Mouse (Mus musculus): ENCODE measurements around the gene Hif1an.

Hif1an gene

DNA sequence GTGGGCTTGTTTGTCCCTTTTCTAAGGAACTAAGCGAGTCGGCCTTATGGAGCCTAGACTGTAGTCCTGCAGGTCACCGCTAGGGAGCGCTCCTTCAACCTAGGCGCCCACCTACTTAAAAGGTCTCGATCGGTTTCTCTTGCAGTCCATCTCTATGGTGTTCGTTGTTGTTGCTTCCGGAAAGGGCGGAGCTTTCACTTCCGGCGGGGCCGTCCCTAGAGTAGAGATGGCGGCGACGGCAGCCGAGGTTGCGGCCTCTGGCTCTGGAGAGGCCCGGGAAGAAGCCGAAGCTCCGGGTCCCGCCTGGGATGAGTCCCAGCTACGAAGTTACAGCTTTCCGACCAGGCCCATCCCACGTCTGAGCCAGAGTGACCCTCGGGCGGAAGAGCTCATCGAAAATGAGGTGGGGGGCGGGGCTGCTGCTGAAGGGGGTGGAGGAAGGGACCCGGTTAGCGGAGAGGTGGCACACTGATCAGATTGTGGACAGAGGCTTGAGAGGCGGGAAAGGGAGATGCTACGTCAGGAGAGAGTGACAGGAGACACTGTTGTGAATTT is at the start of gene Hif1an:
Gene Hif1an, plus strand, starts transcription at position 199 of the 555 bp plus-strand sequence.
- DNase-seq = peak; percentile 96 to 97

DNA sequence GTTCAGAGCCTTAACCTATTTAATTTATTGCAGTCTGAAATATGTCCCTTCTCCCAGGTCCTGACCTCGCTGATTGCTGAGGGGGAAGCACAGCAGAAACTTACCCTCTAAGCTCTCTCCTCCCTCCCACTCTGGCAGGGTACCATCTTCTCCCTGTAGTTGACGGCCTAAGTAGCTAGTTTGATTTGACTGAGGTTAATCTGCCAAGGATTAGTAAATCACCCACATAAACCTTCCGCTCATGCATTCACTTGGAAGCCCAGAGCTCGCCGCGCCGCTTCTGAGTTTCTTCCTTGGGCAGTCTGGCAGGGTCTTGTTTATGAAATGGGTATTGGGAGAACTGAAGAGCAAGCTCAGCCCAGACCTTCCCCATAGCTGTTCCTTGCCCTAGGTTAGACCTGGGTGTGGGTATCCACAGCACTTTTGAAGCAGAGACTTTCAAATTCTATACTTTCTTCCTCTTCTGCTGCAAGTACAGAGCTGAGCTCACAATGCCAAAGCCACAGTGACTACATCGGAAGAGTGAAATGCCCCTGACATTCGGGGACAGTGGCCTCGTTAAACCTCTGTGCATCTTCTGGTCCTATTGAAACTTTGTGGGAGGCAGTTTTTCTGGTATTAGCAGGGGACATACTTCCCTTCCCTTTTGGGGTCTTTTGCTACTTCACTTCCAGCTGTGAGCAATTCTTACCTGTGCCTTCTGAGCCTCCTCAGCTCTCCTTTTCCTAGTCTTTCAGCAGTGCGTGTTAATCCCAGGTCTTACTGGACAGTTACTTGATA is 49.4 kb upstream of the Hif1an start:
- DNase-seq = no peak

GRCm38 (mm10) chr19:44513921-44514482 is 48.6 kb upstream of the Hif1an start:
- DNase-seq = no peak

DNA sequence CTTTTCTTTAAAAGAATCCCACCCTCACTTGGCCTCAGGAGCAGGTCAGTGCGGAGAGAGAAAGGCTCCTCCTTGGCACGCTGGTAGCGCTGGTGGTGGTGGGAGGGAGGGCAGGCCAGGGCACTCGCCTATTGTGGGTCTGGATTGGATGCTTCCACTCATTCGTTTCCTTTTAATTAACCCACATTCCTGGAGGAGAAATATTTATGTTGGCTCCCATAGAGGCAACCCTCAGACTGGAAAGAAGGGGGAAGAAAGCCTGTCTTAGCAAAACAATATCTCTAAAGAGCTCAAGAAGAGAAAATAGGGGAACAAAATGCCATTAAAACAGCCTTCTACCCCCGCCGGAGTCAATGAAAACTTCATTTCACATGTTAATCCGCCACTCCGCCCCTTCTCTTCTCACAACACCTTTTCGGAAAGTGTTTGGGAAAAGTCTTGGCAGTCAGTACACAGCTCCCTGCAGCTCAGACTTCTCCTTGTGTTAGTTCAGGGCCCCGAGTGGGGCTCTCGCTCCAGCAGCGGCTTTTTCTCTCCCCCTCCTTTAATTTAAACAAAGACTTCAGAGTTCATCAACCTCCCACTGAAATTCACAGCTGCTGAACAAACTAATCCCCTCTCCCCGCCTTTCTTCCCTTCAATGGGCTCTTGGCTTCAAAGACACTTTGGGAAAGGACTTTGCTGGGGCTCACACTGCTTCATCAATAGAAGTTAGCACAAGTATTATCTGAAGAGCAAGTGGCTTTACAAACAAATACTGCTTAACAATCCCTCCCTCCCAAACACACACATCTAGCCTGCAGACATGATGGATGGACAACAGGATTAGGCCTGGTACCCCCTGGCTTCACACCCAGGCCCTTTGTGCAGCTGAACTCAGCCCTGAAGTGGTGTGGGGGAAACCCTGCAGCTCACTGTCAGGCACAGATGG is 47.9 kb upstream of the Hif1an start:
- no peak for DNase-seq

GRCm38 (mm10) chr19:44515769-44516168 is 46.9 kb upstream of the Hif1an start:
- no peak for DNase-seq

GRCm38 (mm10) chr19:44517996-44518768 is 44.5 kb upstream of the Hif1an start:
- no peak for DNase-seq

- DNase-seq = no peak
Observed at GRCm38 (mm10) chr19:44519152-44519551, 43.5 kb upstream of the Hif1an start.

GRCm38 (mm10) chr19:44525551-44526205 is 37.0 kb upstream of the Hif1an start:
- DNase-seq = no peak

DNA sequence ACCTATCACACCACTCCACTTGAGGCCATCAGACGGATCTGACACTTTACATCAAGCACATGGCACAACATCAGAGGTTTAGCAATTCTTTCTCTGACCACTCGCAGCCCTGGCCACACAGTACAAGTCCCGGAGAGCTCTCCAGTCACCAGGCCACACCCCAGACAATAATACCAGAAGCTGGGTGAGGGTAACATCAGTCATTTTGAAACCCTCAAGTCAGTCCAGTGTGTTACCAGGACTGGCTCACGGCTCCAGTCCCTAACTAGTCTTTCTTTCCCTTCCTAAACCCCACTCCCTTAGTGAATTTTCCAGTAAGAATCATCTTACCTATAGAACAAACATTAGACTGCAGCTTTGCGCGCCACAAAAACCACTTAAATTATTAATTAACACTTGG is 32.6 kb upstream of the Hif1an start:
- DNase-seq = no peak

DNA sequence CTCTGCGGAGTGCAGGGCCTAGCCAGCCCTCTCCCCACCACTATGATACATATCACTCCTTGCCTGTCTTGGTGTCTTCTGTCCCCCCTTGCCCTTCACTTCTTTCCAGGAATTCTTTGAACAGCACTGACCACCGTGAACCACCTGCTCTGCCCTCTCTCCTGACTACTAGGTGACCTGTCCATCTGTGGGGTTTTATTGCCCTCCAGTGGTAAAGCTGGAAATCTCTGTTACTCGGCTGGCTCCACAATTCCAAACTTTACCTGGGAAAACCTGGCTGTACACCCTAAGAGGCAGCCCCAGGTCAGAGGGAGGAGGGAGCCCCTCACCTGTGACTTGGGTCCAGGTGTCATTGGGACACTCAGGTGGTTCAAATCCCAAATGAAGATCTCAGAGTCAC is 27.3 kb upstream of the Hif1an start:
- DNase-seq = peak in 1 of 2 experiments; percentile 5

- no peak for DNase-seq
Observed at GRCm38 (mm10) chr19:44537416-44537815, 25.2 kb upstream of the Hif1an start.

DNA sequence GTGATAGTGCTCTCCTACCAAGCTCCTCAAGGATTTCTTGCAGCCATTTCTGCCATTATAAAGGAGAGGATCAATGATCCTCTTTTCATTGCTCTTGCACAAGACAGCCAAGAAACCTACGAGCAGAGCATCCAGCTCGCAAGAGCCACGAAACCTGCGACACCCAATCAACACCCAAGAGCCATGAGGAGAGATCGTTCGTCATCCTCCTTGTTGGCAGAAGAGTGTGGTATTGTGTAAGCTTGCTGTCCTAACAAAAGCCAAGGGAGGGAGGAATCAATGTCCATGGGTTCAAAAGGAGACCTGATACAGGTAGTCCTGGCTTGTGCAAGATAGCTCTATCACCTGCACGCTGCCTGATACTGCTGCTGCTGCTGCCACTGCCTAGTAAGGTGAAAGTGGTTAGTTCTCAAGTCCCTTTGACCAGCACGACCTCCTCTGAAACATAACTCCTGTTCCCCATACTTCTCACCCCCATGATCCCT is 19.9 kb upstream of the Hif1an start:
- no peak for DNase-seq

- DNase-seq = no peak
Observed at GRCm38 (mm10) chr19:44544372-44544771, 18.3 kb upstream of the Hif1an start.

GRCm38 (mm10) chr19:44544775-44545174 is 17.9 kb upstream of the Hif1an start:
- DNase-seq = peak; percentile 78 to 81

GRCm38 (mm10) chr19:44545321-44546041 is 17.2 kb upstream of the Hif1an start, which contains the start of gene Sec31b:
TSS of gene Sec31b (minus strand) at chr19:44545864.
- peak; percentile 16 to 37 for DNase-seq

GRCm38 (mm10) chr19:44552731-44553130 is 9.9 kb upstream of the Hif1an start, which contains the start of gene Gm20538:
TSS of gene Gm20538 (minus strand) at chr19:44552831.
- no peak for DNase-seq

DNA sequence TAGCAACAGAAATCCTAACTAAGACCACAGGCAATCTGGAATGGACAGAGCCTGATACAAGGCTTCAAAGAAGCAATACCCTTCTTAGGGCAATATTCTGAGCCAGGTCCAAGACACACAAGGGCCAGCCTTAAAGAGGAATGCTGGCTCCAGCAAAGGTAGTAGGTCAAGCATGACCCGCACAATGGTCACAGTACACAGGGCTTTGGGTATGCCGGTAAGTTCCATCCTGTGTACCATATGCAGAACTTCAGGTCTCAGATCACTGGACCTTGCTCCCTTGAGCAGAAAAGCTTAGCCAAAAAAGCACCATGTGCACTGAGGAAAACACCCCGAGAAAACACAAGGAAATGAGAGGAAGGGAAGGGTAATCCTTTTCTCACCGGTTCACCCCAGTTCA is 9.4 kb upstream of the Hif1an start:
- no peak for DNase-seq

- peak; percentile 27 to 31 for DNase-seq
Observed at GRCm38 (mm10) chr19:44554490-44554860, 8.2 kb upstream of the Hif1an start.

GRCm38 (mm10) chr19:44554861-44555590 is 7.6 kb upstream of the Hif1an start, which contains the start of gene Ndufb8:
TSS of gene Ndufb8 (minus strand) at chr19:44555440.
- peak; percentile 95 for DNase-seq

- DNase-seq = no peak
Observed at GRCm38 (mm10) chr19:44564006-44564405, 1.4 kb downstream of the Hif1an start.
